Mouse (Mus musculus): ENCODE measurements around the gene Rhbdl3. TPM values are rescaled to one million over a fixed set of nuclear protein-coding genes. Genes with fewer than 3 reads are reported as not detected.

Rhbdl3 gene
- polyA plus RNA-seq (2015; fragmentation: Nextera tagmentation; extraction: Ambion mirVana) = 6.9 and 8.1 TPM in 2 replicates

DNA sequence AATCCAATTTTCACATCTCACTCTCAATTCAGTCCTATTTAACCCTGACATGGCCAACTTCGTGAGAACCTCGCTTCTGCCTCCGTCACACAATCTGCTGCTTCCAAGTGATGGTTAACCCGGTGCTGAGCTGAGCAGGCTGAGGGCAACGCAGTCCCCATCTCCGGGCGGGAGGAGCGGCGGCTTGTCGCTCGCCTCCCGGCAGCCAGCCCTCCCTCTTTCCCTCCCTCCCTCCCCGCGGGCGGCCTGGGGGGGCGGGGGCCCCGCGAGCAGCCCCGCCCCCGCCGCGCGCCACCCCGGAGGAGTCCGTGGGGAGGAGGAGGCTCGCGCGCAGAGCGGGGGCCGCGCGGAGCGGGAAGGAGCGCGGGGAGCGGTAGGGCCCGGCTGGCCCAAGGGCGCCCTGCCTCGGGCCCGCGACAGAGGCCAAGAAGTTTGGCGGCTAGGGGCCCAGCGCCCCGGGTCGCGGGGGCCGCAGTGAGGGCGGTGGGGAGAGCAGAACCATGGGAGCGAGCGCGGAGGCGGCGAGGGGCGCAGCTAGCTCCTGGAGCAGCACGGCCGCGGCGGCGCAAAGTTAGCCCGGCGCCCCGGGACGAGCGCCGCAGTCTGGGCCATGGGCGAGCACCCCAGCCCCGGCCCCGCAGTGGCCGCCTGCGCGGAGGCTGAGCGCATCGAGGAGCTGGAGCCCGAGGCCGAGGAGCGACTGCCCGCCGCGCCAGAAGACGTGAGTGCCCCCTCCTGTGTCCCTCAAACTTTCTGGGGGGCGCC is at the start of gene Rhbdl3:
Gene Rhbdl3 (plus strand): TSS at position 362 of the 765 bp plus-strand sequence.
- Histone ChIP-seq H3K27me3 (0 out of 2 replicates have a peak, but pooled peaks cover 7% of the 10 kb centered on the region), H3K9me3 (no peaks in the 10 kb centered on the region), H3K4me1 (replicated peaks) (peaks cover 41% of the 10 kb centered on the region), H3K4me2 (peak within 1 kb of the TSS; percentile 100), H3K4me3 (peak within 1 kb of the TSS; percentile 57), H3K9ac (peak within 1 kb of the TSS; percentile 66), H3K27ac (replicated peaks) (peak within 1 kb of the TSS; percentile 60), H3K36me3 (no peaks in the 10 kb centered on the region)
- peak; percentile 66 for ATAC-seq (ENCODE audit: low FRiP score, low read depth)
- under 1% methylated on average over 52 of the region's 81 CpGs for WGBS

DNA sequence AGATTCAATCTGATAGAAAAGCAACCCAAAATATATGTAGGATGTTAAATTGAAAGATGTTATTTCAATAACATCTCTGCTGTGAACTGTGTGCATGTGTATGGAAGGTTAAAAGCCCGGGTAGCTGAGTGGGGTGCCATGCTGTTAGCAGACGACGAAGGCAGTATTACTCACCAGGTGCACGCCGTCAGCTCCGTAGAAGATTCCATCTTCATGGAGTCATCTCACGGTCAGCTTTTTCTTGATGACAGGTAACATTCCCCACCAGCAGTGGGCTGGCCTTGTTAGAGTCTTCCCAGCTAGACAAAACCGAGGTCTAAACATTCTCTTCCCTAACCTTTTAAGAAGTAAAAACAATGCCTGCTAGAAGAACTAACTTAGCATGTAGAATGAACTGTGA is 36.6 kb upstream of the Rhbdl3 start:
- H3K36me3 ChIP-seq = peaks cover 45% of the 10 kb centered on the region

DNA sequence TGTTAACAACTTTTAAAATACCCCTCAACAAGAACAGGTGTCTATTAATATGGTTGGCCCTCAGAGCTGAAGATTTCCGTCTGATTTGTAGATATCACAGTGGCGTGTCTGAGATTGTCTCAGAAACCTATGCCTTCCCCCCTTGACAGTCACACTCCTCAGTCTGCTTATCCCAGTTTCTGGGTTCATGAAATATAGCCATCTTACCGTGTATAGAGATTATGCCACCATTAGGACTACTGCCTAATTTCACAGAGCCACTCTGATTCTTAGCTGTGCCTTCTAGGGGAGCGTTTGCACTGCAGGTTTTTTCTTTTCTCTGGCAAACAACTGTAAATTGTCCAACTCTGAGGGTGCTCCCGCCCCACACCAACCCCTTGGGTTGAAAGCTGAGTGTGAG is 29.6 kb upstream of the Rhbdl3 start:
- H3K4me2 ChIP-seq = no peak overlapping the region
- no peak overlapping the region for H3K4me3 ChIP-seq
- H3K4me1 ChIP-seq (replicated peaks) = no peaks in the 10 kb centered on the region
- no peak for ATAC-seq (ENCODE audit: low FRiP score, low read depth)
- no peaks in the 10 kb centered on the region for H3K27me3 ChIP-seq
- WGBS = 88% methylated on average over 5 of the region's 5 CpGs
- H3K9me3 ChIP-seq = no peaks in the 10 kb centered on the region
- H3K9ac ChIP-seq = no peak overlapping the region
- H3K27ac ChIP-seq (replicated peaks) = no peak overlapping the region
- H3K36me3 ChIP-seq = peaks cover 10% of the 10 kb centered on the region

More for the DNA sequence above, 36.6 kb upstream of the Rhbdl3 start:
- no peak overlapping the region for H3K4me2 ChIP-seq
- H3K9me3 ChIP-seq = no peaks in the 10 kb centered on the region
- no peaks in the 10 kb centered on the region for H3K27me3 ChIP-seq
- ATAC-seq (ENCODE audit: low FRiP score, low read depth) = no peak
- H3K27ac ChIP-seq (replicated peaks) = no peak overlapping the region
- H3K9ac ChIP-seq = no peak overlapping the region
- no peaks in the 10 kb centered on the region for H3K4me1 ChIP-seq (replicated peaks)
- no peak overlapping the region for H3K4me3 ChIP-seq
- WGBS = 94% methylated on average over 8 of the region's 8 CpGs

DNA sequence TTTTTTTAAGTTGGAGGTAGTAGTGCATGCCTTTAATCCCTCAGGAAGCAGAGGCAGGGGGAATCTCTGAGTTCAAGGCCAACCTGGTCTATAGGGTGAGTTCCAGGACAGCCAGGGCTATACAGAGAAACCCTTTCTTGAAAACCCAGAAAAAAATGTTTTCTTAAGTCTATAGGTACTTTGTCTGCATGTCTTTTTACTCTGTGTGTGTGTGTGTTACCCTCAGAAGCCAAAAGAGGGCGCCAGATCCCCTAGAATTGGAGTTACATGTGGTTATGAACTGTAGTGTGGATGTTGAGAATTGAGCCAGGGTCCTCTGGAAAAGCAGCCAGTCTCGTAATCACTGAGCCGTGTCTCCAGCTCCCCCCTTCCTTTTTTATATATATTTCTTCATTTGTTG is 25.7 kb upstream of the Rhbdl3 start:
- no peak overlapping the region for H3K27ac ChIP-seq (replicated peaks)
- no peaks in the 10 kb centered on the region for H3K9me3 ChIP-seq
- no peaks in the 10 kb centered on the region for H3K36me3 ChIP-seq
- no peak for ATAC-seq (ENCODE audit: low FRiP score, low read depth)
- no peaks in the 10 kb centered on the region for H3K4me1 ChIP-seq (replicated peaks)
- H3K4me3 ChIP-seq = no peak overlapping the region
- WGBS = 65% methylated on average over 3 of the region's 3 CpGs
- H3K27me3 ChIP-seq = no peaks in the 10 kb centered on the region
- no peak overlapping the region for H3K4me2 ChIP-seq
- H3K9ac ChIP-seq = no peak overlapping the region

DNA sequence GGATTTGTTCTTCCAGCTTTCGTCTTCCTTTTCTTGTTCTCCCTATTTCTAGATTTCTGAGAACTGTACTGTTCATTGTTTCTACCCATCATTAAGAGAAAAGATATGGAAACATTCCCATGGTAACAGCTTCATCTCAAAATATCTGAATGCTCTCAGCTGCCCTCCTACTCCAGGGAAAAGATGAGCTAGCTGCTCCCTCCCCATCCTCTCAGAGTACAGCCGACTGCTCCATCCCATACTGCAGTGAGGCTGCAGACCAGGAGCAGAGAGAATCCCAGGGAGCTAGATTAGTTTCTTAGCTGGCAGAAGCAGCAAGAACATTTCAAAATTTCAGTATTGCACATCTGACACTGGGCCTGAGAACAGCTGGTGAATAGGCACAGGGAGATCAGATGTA is 22.7 kb upstream of the Rhbdl3 start:
- no peak overlapping the region for H3K4me2 ChIP-seq
- no peak for ATAC-seq (ENCODE audit: low FRiP score, low read depth)
- no peaks in the 10 kb centered on the region for H3K36me3 ChIP-seq
- WGBS = 64% methylated on average over 2 of the region's 2 CpGs
- H3K4me3 ChIP-seq = no peak overlapping the region
- no peaks in the 10 kb centered on the region for H3K27me3 ChIP-seq
- H3K4me1 ChIP-seq (replicated peaks) = no peaks in the 10 kb centered on the region
- no peaks in the 10 kb centered on the region for H3K9me3 ChIP-seq
- H3K9ac ChIP-seq = no peak overlapping the region
- H3K27ac ChIP-seq (replicated peaks) = no peak overlapping the region

DNA sequence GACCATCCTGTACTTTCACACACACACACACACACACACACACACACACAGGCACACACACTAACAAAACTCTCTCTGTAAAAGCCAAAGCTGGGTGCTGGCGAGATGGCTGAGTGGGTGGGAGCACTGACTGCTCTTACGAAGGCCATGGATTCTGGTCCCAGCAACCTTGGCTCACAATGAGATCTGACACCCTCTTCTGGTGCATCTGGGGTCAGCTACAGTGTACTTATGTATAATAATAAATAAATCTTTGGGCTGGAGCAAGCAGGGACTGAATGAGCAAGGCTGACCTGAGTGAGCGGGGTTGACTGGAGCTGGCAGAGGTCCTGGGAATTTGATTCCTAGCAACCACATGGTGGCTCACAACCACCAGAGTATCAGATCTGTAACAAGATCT is 16.9 kb upstream of the Rhbdl3 start:
- H3K27ac ChIP-seq (replicated peaks) = no peak overlapping the region
- no peaks in the 10 kb centered on the region for H3K36me3 ChIP-seq
- no peaks in the 10 kb centered on the region for H3K9me3 ChIP-seq
- H3K4me1 ChIP-seq (replicated peaks) = no peaks in the 10 kb centered on the region
- H3K4me3 ChIP-seq = no peak overlapping the region
- 58% methylated on average over 3 of the region's 3 CpGs for WGBS
- no peak overlapping the region for H3K9ac ChIP-seq
- H3K27me3 ChIP-seq = no peaks in the 10 kb centered on the region
- H3K4me2 ChIP-seq = no peak overlapping the region
- ATAC-seq (ENCODE audit: low FRiP score, low read depth) = no peak

DNA sequence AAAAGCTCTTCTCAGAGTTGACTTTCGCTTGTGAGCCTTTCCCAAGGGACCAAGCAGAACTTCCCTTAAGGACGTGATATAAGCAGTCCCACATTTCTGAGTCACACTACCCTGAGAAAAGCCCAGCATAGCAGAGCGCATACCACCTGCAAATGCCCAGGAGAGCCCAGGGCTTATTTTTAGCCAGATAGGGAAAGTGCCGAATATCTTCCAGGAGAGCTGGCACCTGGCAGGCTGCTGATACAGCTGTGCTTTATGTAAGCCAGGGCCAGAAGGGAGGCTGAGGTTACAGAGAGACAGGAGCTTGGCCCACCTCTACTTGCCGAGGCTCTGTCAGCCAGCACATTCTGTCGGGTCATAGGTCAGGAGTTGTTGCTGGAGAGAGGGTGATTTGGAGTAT is 16.1 kb upstream of the Rhbdl3 start:
- H3K4me1 ChIP-seq (replicated peaks) = peaks cover 8% of the 10 kb centered on the region
- H3K27ac ChIP-seq (replicated peaks) = no peak overlapping the region
- no peak for ATAC-seq (ENCODE audit: low FRiP score, low read depth)
- no peak overlapping the region for H3K4me2 ChIP-seq
- no peaks in the 10 kb centered on the region for H3K9me3 ChIP-seq
- no peak overlapping the region for H3K4me3 ChIP-seq
- 53% methylated on average over 6 of the region's 6 CpGs for WGBS
- no peaks in the 10 kb centered on the region for H3K36me3 ChIP-seq
- no peak overlapping the region for H3K9ac ChIP-seq
- no peaks in the 10 kb centered on the region for H3K27me3 ChIP-seq

DNA sequence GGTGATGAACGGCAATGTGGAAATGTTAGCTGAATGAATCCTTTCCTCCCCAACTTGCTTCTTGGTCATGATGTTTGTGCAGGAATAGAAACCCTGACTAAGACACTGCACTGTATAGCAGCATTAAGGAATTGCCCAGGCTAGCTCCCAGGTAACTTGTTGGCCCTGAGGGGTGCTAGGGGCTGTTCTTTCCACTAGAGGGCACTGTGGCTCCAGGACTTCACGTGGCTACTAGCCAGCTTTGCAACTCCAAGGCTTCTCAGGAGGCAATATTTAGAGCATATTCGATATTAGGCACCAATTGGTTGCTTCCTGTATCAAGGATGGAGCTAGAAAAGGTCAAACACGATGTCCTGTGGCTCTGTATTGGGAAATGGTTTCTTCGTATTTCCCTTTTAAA is 13.6 kb upstream of the Rhbdl3 start:
- 18% methylated on average over 5 of the region's 5 CpGs for WGBS
- no peak for ATAC-seq (ENCODE audit: low FRiP score, low read depth)
- no peak overlapping the region for H3K27ac ChIP-seq (replicated peaks)
- no peak overlapping the region for H3K4me3 ChIP-seq
- no peaks in the 10 kb centered on the region for H3K36me3 ChIP-seq
- H3K9ac ChIP-seq = peak overlapping the region; percentile 17; the same call in 1 of the 2 replicates
- H3K27me3 ChIP-seq = no peaks in the 10 kb centered on the region
- H3K4me2 ChIP-seq = no peak overlapping the region
- peaks cover 20% of the 10 kb centered on the region for H3K4me1 ChIP-seq (replicated peaks)
- no peaks in the 10 kb centered on the region for H3K9me3 ChIP-seq

DNA sequence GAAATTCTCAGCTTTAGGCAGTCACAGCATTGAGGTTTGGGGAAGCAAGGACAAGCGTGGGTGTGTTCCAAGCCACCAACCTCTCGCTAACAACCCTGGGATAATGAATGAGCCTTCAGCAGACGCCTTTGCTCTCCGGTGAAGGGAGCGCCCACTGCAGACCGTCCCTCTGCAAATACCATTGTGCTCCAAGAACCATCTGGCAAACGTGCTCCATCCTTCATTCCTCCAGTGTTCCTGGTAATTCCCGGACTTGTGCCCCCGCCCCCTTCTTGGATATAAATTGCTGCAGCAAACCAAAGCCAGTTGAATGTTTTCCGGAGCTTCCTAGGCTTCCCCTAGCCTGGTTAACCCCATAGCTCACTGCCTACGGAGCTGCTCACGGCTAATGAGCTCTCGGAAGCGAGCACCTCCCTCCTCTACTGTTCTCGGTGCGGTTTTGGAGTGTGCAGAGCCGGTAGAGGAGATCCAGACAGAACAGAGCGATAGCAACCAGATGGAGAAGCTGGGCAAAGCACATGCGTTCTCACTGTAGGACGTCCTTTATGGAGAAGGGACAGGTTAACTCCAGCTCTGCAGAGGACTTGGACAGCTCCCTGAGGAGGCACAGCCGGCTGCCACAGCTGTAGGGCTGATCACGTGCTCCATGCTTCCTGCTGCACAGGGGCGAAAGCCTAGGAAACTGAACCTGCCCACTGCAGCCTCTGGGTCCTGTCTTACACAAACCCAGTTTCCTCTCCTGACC is 10.8 kb upstream of the Rhbdl3 start:
- ATAC-seq (ENCODE audit: low FRiP score, low read depth) = peak; percentile 89

DNA sequence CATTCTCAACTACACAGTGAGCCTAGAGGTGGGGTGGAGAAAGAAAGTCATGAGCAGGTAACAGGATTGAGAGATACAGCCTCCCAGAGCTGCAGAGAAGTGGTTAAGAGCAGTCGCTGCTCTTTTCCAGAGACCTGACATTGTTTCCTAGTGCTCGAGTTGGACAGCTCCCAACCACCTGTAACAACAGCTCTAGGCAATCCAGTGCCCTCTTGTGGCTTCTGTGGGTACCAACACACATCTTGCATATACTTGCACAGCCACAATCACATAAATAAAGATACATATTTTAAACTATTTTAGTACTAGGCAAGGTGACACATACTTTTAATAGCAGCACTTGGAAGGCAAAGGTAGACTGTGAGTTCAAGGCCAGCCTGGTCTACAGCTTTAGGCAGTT is 9.7 kb upstream of the Rhbdl3 start:
- Histone ChIP-seq H3K9me3 (no peaks in the 10 kb centered on the region), H3K27me3 (0 out of 2 replicates have a peak, but pooled peaks cover 3% of the 10 kb centered on the region), H3K9ac (no peak overlapping the region), H3K4me2 (no peak overlapping the region), H3K4me1 (replicated peaks) (peaks cover 37% of the 10 kb centered on the region), H3K4me3 (no peak overlapping the region), H3K36me3 (no peaks in the 10 kb centered on the region), H3K27ac (replicated peaks) (no peak overlapping the region)
- WGBS = 87% methylated on average over 2 of the region's 2 CpGs
- no peak for ATAC-seq (ENCODE audit: low FRiP score, low read depth)

More for the DNA sequence above, 10.8 kb upstream of the Rhbdl3 start:
- H3K9me3 ChIP-seq = no peaks in the 10 kb centered on the region
- peak overlapping the region; percentile 53 for H3K9ac ChIP-seq
- H3K27ac ChIP-seq (replicated peaks) = peak overlapping the region; percentile 92
- H3K27me3 ChIP-seq = no peaks in the 10 kb centered on the region
- peak overlapping the region; percentile 40 for H3K4me3 ChIP-seq
- peak overlapping the region; percentile 72 for H3K4me2 ChIP-seq
- H3K4me1 ChIP-seq (replicated peaks) = peaks cover 28% of the 10 kb centered on the region
- under 1% methylated on average over 23 of the region's 23 CpGs for WGBS
- no peaks in the 10 kb centered on the region for H3K36me3 ChIP-seq

DNA sequence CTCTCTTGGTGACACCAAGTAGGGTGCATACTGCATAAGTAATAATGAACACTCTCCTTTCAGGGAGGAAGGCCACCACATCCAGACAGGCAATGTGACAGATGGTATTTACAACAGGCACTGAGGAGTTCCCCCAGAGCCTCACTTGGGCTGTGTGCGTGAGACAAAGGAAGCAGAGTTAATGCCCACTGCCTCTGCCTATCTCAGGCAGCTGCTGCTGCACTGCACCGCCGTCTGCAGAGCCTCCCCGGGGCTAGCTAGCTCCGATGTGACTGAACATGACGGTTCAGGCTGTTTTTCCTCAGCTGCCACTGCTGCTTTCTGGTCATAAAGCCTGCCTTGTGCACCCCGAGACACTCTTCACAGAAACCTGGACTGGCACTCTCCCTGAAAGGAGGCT is 8.2 kb upstream of the Rhbdl3 start:
- Histone ChIP-seq H3K4me3 (no peak overlapping the region), H3K36me3 (no peaks in the 10 kb centered on the region), H3K4me1 (replicated peaks) (peaks cover 37% of the 10 kb centered on the region), H3K27ac (replicated peaks) (peak overlapping the region; percentile 53; the same call in 1 of the 2 replicates), H3K9ac (no peak overlapping the region), H3K27me3 (0 out of 2 replicates have a peak, but pooled peaks cover 8% of the 10 kb centered on the region), H3K4me2 (no peak overlapping the region), H3K9me3 (no peaks in the 10 kb centered on the region)
- WGBS = 28% methylated on average over 7 of the region's 7 CpGs
- peak; percentile 40; the same call in 1 of the 2 replicates for ATAC-seq (ENCODE audit: low FRiP score, low read depth)

DNA sequence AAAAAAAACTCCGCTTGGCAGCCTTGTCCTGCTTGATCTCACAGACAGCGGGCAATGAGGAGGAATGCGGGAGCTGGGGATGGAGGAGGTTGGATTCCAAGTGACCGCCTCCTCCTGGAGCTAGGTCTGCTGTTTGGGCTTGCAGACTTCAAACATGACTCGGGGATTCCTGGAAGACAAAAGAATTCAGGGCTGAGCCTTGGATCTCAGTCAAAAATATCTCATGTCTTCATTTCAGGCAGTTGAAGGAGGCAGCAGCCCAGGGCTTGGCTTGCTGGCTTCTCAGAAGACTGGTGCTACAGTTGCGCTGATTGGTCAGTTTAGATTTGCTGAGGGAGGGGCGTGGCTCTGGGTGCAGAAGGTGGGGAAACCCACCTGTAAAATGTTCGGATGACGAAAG is 5.6 kb upstream of the Rhbdl3 start:
- H3K27ac ChIP-seq (replicated peaks) = no peak overlapping the region
- H3K4me1 ChIP-seq (replicated peaks) = peaks cover 35% of the 10 kb centered on the region
- ATAC-seq (ENCODE audit: low FRiP score, low read depth) = no peak
- H3K4me3 ChIP-seq = no peak overlapping the region
- H3K9me3 ChIP-seq = no peaks in the 10 kb centered on the region
- H3K9ac ChIP-seq = no peak overlapping the region
- no peaks in the 10 kb centered on the region for H3K36me3 ChIP-seq
- 0 out of 2 replicates have a peak, but pooled peaks cover 8% of the 10 kb centered on the region for H3K27me3 ChIP-seq
- no peak overlapping the region for H3K4me2 ChIP-seq
- 27% methylated on average over 9 of the region's 9 CpGs for WGBS
